Mouse (Mus musculus) intestine, embryonic 15.5 days (tissue): ENCODE results near the gene Sphkap. TPM values are rescaled to one million over a fixed set of nuclear protein-coding genes. Genes with fewer than 3 reads are reported as not detected.

Experiments
- ATAC-seq: fragments of 200-750 bp; cut with Nextera tagmentation; 2 replicates; pipeline ENCODE4 v1.8.0; 2017; ENCODE audit warnings: moderate TSS enrichment, moderate library complexity
- H3K27ac ChIP-seq: fragments of 300-500 bp; sonication (generic); 2 replicates; pipeline ENCODE4 v1.5.1; 2015; ENCODE audit warnings: mild to moderate bottlenecking, inconsistent platforms
- H3K27me3 ChIP-seq: fragments of 300-500 bp; sonication (generic); replicated peaks from 2 replicates; pipeline ENCODE4 v1.6.1; 2015; ENCODE audit warnings: inconsistent platforms
- H3K36me3 ChIP-seq: fragments of 300-500 bp; sonication (generic); 2 replicates; pipeline ENCODE4 v1.6.1; 2015; ENCODE audit warnings: inconsistent platforms
- H3K4me1 ChIP-seq: fragments of 300-500 bp; sonication (generic); replicated peaks from 2 replicates; pipeline ENCODE4 v1.6.1; 2015; ENCODE audit warnings: inconsistent platforms
- H3K4me2 ChIP-seq: fragments of 300-500 bp; sonication (generic); replicated peaks from 2 replicates; pipeline ENCODE4 v1.6.1; 2015; ENCODE audit warnings: mild to moderate bottlenecking, inconsistent platforms
- H3K4me3 ChIP-seq: fragments of 300-500 bp; sonication (generic); replicated peaks from 2 replicates; pipeline ENCODE4 v1.5.1; 2015; ENCODE audit warnings: inconsistent platforms
- H3K9ac ChIP-seq: fragments of 300-500 bp; sonication (generic); 2 replicates; pipeline ENCODE4 v1.6.1; 2015; ENCODE audit warnings: inconsistent platforms
- H3K9me3 ChIP-seq: fragments of 300-500 bp; sonication (generic); 2 replicates; pipeline ENCODE4 v1.6.1; 2016; ENCODE audit warnings: inconsistent platforms
- WGBS: fragments of 180-500 bp; shearing (Covaris S2); methylation state at CpG from one replicate; pipeline ENCODE4 v1.1.7; 2015; 5-methylcytosine and 5-hydroxymethylcytosine counted together
- polyA plus RNA-seq: library from polyadenylated mRNA; unstranded; fragments of >200 nt; fragmentation: Nextera tagmentation; extraction: Ambion mirVana; gene quantifications from 2 replicates; pipeline ENCODE4 v1.2.1, GENCODE M21; 2015

Gene Sphkap
- 1.4 and 1.8 TPM in 2 replicates for polyA plus RNA-seq

- Histone ChIP-seq H3K27me3 (0 out of 2 replicates have a peak, but pooled peaks cover 10% of the 10 kb centered on the region), H3K4me1 (no peaks in the 10 kb centered on the region), H3K36me3 (no peaks in the 10 kb centered on the region), H3K9ac (no peak within 1 kb of the TSS), H3K9me3 (no peaks in the 10 kb centered on the region), H3K27ac (no peak within 1 kb of the TSS), H3K4me3 (peak within 1 kb of the TSS; percentile 36), H3K4me2 (peak within 1 kb of the TSS; percentile 72)
- under 1% methylated on average over 16 of the region's 16 CpGs for WGBS
- ATAC-seq = peak; percentile 87
Observed at GRCm38 (mm10) chr1:83408021-83408464, at the start of gene Sphkap. TSS of gene Sphkap (minus strand) at chr1:83408200.

- WGBS = 69% methylated on average over 5 of the region's 5 CpGs
- H3K4me1 ChIP-seq = no peaks in the 10 kb centered on the region
- H3K9ac ChIP-seq = no peak overlapping the region
- no peak overlapping the region for H3K4me3 ChIP-seq
- H3K9me3 ChIP-seq = no peaks in the 10 kb centered on the region
- H3K36me3 ChIP-seq = no peaks in the 10 kb centered on the region
- H3K27ac ChIP-seq = no peak overlapping the region
- H3K27me3 ChIP-seq = no peaks in the 10 kb centered on the region
- H3K4me2 ChIP-seq = no peak overlapping the region
- ATAC-seq = no peak
Observed at GRCm38 (mm10) chr1:83451291-83451690, 43.3 kb upstream of the Sphkap start.

GRCm38 (mm10) chr1:83440422-83440821 lies 32.4 kb upstream of the Sphkap start:
- H3K36me3 ChIP-seq = no peaks in the 10 kb centered on the region
- WGBS = 87% methylated on average over 2 of the region's 2 CpGs
- H3K27ac ChIP-seq = no peak overlapping the region
- H3K9me3 ChIP-seq = no peaks in the 10 kb centered on the region
- ATAC-seq = no peak
- H3K4me1 ChIP-seq = no peaks in the 10 kb centered on the region
- no peak overlapping the region for H3K9ac ChIP-seq
- no peaks in the 10 kb centered on the region for H3K27me3 ChIP-seq
- no peak overlapping the region for H3K4me3 ChIP-seq
- H3K4me2 ChIP-seq = no peak overlapping the region

GRCm38 (mm10) chr1:83433932-83434331 lies 25.9 kb upstream of the Sphkap start:
- ATAC-seq = no peak
- 93% methylated on average over 3 of the region's 3 CpGs for WGBS

GRCm38 (mm10) chr1:83429866-83430265 lies 21.9 kb upstream of the Sphkap start:
- Histone ChIP-seq H3K36me3 (no peaks in the 10 kb centered on the region), H3K4me2 (no peak overlapping the region), H3K4me1 (no peaks in the 10 kb centered on the region), H3K27ac (no peak overlapping the region), H3K9me3 (no peaks in the 10 kb centered on the region), H3K4me3 (no peak overlapping the region), H3K27me3 (no peaks in the 10 kb centered on the region), H3K9ac (no peak overlapping the region)
- ATAC-seq = no peak

More at GRCm38 (mm10) chr1:83433932-83434331, 25.9 kb upstream of the Sphkap start:
- Histone ChIP-seq H3K27ac (no peak overlapping the region), H3K9me3 (no peaks in the 10 kb centered on the region), H3K4me3 (no peak overlapping the region), H3K36me3 (no peaks in the 10 kb centered on the region), H3K27me3 (no peaks in the 10 kb centered on the region), H3K9ac (no peak overlapping the region), H3K4me1 (no peaks in the 10 kb centered on the region), H3K4me2 (no peak overlapping the region)

- Histone ChIP-seq H3K4me1 (no peaks in the 10 kb centered on the region), H3K27ac (no peak overlapping the region), H3K4me2 (peak overlapping the region; percentile 72), H3K27me3 (0 out of 2 replicates have a peak, but pooled peaks cover 10% of the 10 kb centered on the region), H3K36me3 (no peaks in the 10 kb centered on the region), H3K9ac (no peak overlapping the region), H3K9me3 (no peaks in the 10 kb centered on the region), H3K4me3 (peak overlapping the region; percentile 36)
- ATAC-seq = peak; percentile 41
- 5% methylated on average over 10 of the region's 11 CpGs for WGBS
Observed at GRCm38 (mm10) chr1:83407616-83408015, 384 bp downstream of the Sphkap start.

- H3K27me3 ChIP-seq = 0 out of 2 replicates have a peak, but pooled peaks cover 10% of the 10 kb centered on the region
- H3K36me3 ChIP-seq = no peaks in the 10 kb centered on the region
- no peak overlapping the region for H3K27ac ChIP-seq
- H3K4me1 ChIP-seq = no peaks in the 10 kb centered on the region
- peak overlapping the region; percentile 36 for H3K4me3 ChIP-seq
- 0 out of 2 replicates have a peak overlapping the region, but pooled peaks have one; percentile 72 for H3K4me2 ChIP-seq
- 13% methylated on average over 8 of the region's 8 CpGs for WGBS
- H3K9me3 ChIP-seq = no peaks in the 10 kb centered on the region
- ATAC-seq = 0 out of 2 replicates have a peak, but pooled peaks have one; percentile 8
- no peak overlapping the region for H3K9ac ChIP-seq
Observed at GRCm38 (mm10) chr1:83406882-83407549, 984 bp downstream of the Sphkap start.

- H3K9ac ChIP-seq = no peak overlapping the region
- ATAC-seq = no peak
- 91% methylated on average over 1 of the region's 1 CpGs for WGBS
- H3K36me3 ChIP-seq = no peaks in the 10 kb centered on the region
- H3K4me1 ChIP-seq = no peaks in the 10 kb centered on the region
- H3K27me3 ChIP-seq = no peaks in the 10 kb centered on the region
- H3K4me2 ChIP-seq = no peak overlapping the region
- H3K9me3 ChIP-seq = no peaks in the 10 kb centered on the region
- H3K4me3 ChIP-seq = no peak overlapping the region
- H3K27ac ChIP-seq = no peak overlapping the region
Observed at GRCm38 (mm10) chr1:83401079-83401478, 6.9 kb downstream of the Sphkap start.

- Histone ChIP-seq H3K27ac (no peak overlapping the region), H3K4me1 (no peaks in the 10 kb centered on the region), H3K9ac (no peak overlapping the region), H3K9me3 (no peaks in the 10 kb centered on the region), H3K4me2 (no peak overlapping the region), H3K36me3 (no peaks in the 10 kb centered on the region), H3K27me3 (no peaks in the 10 kb centered on the region), H3K4me3 (no peak overlapping the region)
- 95% methylated on average over 2 of the region's 2 CpGs for WGBS
- ATAC-seq = no peak
Observed at GRCm38 (mm10) chr1:83396284-83396683, 11.7 kb downstream of the Sphkap start.

- H3K9me3 ChIP-seq = no peaks in the 10 kb centered on the region
- no peak overlapping the region for H3K4me2 ChIP-seq
- H3K4me3 ChIP-seq = no peak overlapping the region
- no peak overlapping the region for H3K27ac ChIP-seq
- H3K36me3 ChIP-seq = no peaks in the 10 kb centered on the region
- no peaks in the 10 kb centered on the region for H3K27me3 ChIP-seq
- no peak overlapping the region for H3K9ac ChIP-seq
- no peaks in the 10 kb centered on the region for H3K4me1 ChIP-seq
- 64% methylated on average over 5 of the region's 5 CpGs for WGBS
- no peak for ATAC-seq
Observed at GRCm38 (mm10) chr1:83395559-83395958, 12.4 kb downstream of the Sphkap start.

GRCm38 (mm10) chr1:83389419-83389818 lies 18.6 kb downstream of the Sphkap start:
- Histone ChIP-seq H3K4me3 (no peak overlapping the region), H3K36me3 (no peaks in the 10 kb centered on the region), H3K27ac (no peak overlapping the region), H3K4me2 (no peak overlapping the region), H3K9me3 (no peaks in the 10 kb centered on the region), H3K4me1 (no peaks in the 10 kb centered on the region), H3K9ac (no peak overlapping the region), H3K27me3 (no peaks in the 10 kb centered on the region)
- no peak for ATAC-seq
- WGBS = 75% methylated on average over 4 of the region's 4 CpGs

- Histone ChIP-seq H3K9ac (no peak overlapping the region), H3K9me3 (no peaks in the 10 kb centered on the region), H3K4me1 (no peaks in the 10 kb centered on the region), H3K4me2 (no peak overlapping the region), H3K27me3 (no peaks in the 10 kb centered on the region), H3K4me3 (no peak overlapping the region), H3K27ac (no peak overlapping the region), H3K36me3 (no peaks in the 10 kb centered on the region)
- ATAC-seq = no peak
- WGBS = 77% methylated on average over 1 of the region's 1 CpGs
Observed at GRCm38 (mm10) chr1:83377404-83377803, 30.6 kb downstream of the Sphkap start.

GRCm38 (mm10) chr1:83366456-83366855 lies 41.5 kb downstream of the Sphkap start:
- Histone ChIP-seq H3K4me3 (no peak overlapping the region), H3K4me2 (no peak overlapping the region), H3K27me3 (no peaks in the 10 kb centered on the region), H3K4me1 (no peaks in the 10 kb centered on the region), H3K36me3 (no peaks in the 10 kb centered on the region), H3K27ac (no peak overlapping the region), H3K9ac (no peak overlapping the region), H3K9me3 (no peaks in the 10 kb centered on the region)
- no peak for ATAC-seq
- WGBS = 77% methylated on average over 5 of the region's 5 CpGs
